Mouse (Mus musculus) A20 (cell line): Measurements from ENCODE around the gene Tmem239.

Experiments used
- DNase-seq: peaks from one replicate; pipeline ENCODE4 v3.0.0-alpha.2; 2011; ENCODE audit warnings: low read depth, low spot score

The Tmem239 gene

GRCm38 (mm10) chr2:130450434-130450796, 44.1 kb downstream of the Tmem239 start:
- no peak for DNase-seq

- DNase-seq: no peak
Measured at GRCm38 (mm10) chr2:130451086-130451726, 44.9 kb downstream of the Tmem239 start.

- no peak for DNase-seq
Measured at GRCm38 (mm10) chr2:130451727-130452090, 45.4 kb downstream of the Tmem239 start.

- no peak for DNase-seq
Measured at GRCm38 (mm10) chr2:130452266-130452665, 46.0 kb downstream of the Tmem239 start.

GRCm38 (mm10) chr2:130453421-130453820, 47.1 kb downstream of the Tmem239 start:
- DNase-seq: no peak

- no peak for DNase-seq
Measured at GRCm38 (mm10) chr2:130454748-130455370, 48.6 kb downstream of the Tmem239 start.
